Mouse (Mus musculus): ENCODE data around the gene Xrra1. TPM values are rescaled to one million over a fixed set of nuclear protein-coding genes. Genes with fewer than 3 reads are reported as not detected.

The Xrra1 gene
- polyA plus RNA-seq (2015; fragmentation: Nextera tagmentation; extraction: Ambion mirVana) = 0.13 and 0.16 TPM in 2 replicates

DNA sequence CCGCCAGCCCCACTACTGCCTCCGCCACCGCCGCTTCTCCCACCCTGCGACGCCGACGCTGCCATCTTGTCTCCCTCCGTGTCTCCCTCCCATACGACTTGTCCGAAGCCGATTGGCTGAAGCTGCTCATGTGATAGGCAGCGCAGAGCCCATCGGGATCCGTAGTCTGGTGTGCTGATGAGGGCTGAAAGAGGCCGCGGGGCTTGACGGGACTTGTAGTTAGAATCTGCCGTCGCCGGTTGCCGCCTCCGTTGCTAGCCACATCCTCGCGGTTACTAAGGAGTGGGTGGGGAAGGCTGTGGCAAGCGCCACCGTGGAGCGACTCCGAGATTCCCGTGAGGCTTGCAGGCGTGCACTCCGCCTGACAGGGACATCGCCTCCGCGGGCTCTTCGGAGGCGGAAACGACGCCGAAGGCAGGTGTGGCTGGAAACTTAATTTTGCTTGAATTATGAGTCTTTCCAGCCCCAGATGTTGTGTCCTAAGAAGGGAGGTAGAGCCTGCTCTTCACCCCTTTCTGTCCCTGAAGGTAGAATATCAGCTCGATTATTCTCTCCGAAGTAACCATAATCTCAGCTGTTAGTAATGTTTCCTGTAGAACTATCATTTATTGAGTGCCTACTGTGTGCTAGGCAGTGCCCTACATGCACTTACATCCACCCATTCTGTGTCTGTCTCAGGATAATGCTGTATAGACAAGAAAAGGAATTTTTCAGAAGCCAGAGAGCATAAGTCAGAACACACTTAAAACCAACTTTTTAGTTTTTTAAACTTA is at the start of gene Xrra1:
Xrra1 (plus strand) TSS at position 304 of the 773 bp plus-strand sequence.

DNA sequence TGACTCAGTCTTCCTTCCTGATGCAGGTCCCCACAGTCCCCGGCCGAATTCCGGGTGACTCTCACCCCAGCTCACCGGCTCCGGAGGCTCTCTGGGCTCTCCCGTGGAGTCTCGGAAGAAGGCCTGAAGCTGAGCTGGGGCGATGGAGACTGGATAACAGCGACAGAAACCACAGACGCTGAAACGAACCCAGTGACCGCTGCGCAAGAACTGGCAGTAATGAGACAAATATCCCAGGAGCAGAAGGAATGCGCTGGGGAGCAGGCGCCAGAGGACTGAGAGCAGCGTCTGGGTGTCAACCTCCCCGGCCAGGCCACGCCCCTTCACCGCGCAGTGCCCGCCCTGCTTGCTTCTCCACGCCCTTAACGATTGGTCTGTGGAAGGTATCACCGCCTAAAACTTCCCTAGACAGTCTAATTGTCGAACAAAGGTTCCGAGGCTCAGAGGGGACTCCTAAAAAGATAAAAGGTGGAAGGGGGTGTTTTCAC is 30.8 kb upstream of the Xrra1 start, which contains the start of gene Neu3:
Neu3 (minus strand) TSS at position 335 of the 488 bp plus-strand sequence.

GRCm38 (mm10) chr7:99863362-99863761 is 4.4 kb downstream of the Xrra1 start, which contains the start of gene Spcs2:
Gene Spcs2 (minus strand): TSS chr7:99863462.

Other genes with a start within 250 kb of the Xrra1 start
- 1.8 and 1.9 TPM in 2 replicates for gene Tpbgl, start 232.0 kb upstream of the Xrra1 start, polyA plus RNA-seq (2015; fragmentation: Nextera tagmentation; extraction: Ambion mirVana)
- gene Slco2b1, start 147.8 kb upstream of the Xrra1 start, polyA plus RNA-seq (2015; fragmentation: Nextera tagmentation; extraction: Ambion mirVana) = 3.4 and 3.8 TPM in 2 replicates
- not detected in 2 replicates for gene Olfr520, start 128.8 kb upstream of the Xrra1 start, polyA plus RNA-seq (2015; fragmentation: Nextera tagmentation; extraction: Ambion mirVana)
- not detected in 2 replicates for gene Olfr521, start 95.6 kb upstream of the Xrra1 start, polyA plus RNA-seq (2015; fragmentation: Nextera tagmentation; extraction: Ambion mirVana)
- gene Neu3, start 30.7 kb upstream of the Xrra1 start, polyA plus RNA-seq (2015; fragmentation: Nextera tagmentation; extraction: Ambion mirVana) = 4.2 and 5.3 TPM in 2 replicates
- gene Spcs2, start 4.3 kb downstream of the Xrra1 start, polyA plus RNA-seq (2015; fragmentation: Nextera tagmentation; extraction: Ambion mirVana) = 206 and 218 TPM in 2 replicates
- 2.1 and 2.2 TPM in 2 replicates for gene Rnf169, start 121.3 kb downstream of the Xrra1 start, polyA plus RNA-seq (2015; fragmentation: Nextera tagmentation; extraction: Ambion mirVana)
- 6.4 and 7.0 TPM in 2 replicates for gene Chrdl2, start 147.1 kb downstream of the Xrra1 start, polyA plus RNA-seq (2015; fragmentation: Nextera tagmentation; extraction: Ambion mirVana)